Mouse (Mus musculus) kidney, adult 2 months (tissue): ENCODE measurements around the gene Brap. TPM values are rescaled to one million over a fixed set of nuclear protein-coding genes. Genes with fewer than 3 reads are reported as not detected.
A peak's percentile ranks its signal among the peaks of the same experiment; 100 is the strongest.
"Not testable (repeated sequence)": the region's sequence is repeated elsewhere in the genome, so short reads cannot be mapped to it uniquely, and the experiment has no call there.

Experiments used
- DNase-seq: peaks from one replicate; pipeline ENCODE4 v3.0.0; 2021
- H3K27ac ChIP-seq: fragments of 200-500 bp; 2 replicates; pipeline ENCODE4 v1.5.1; 2012; ENCODE audit warnings: low read depth, low read length, control low read depth, inconsistent platforms; ENCODE audit not compliant: insufficient read depth
- H3K27me3 ChIP-seq: fragments of 200-500 bp; replicated peaks from 2 replicates; pipeline ENCODE4 v1.6.1; 2012; ENCODE audit warnings: mild to moderate bottlenecking, moderate library complexity, low read length, inconsistent platforms; ENCODE audit not compliant: control insufficient read depth, insufficient read depth
- H3K36me3 ChIP-seq: fragments of 200-500 bp; 2 replicates; pipeline ENCODE4 v1.6.1; 2012; ENCODE audit warnings: mild to moderate bottlenecking, moderate library complexity, low read length, inconsistent platforms; ENCODE audit not compliant: control insufficient read depth, insufficient read depth
- H3K4me1 ChIP-seq: fragments of 200-500 bp; 2 replicates; pipeline ENCODE4 v1.6.1; 2011; ENCODE audit warnings: low read length; ENCODE audit not compliant: control insufficient read depth, insufficient read depth
- H3K4me3 ChIP-seq: fragments of 200-500 bp; 2 replicates; pipeline ENCODE4 v1.5.1; 2011; ENCODE audit warnings: mild to moderate bottlenecking, low read depth, low read length, control low read depth; ENCODE audit not compliant: insufficient read depth
- CTCF ChIP-seq: fragments of 200-500 bp; conservative IDR thresholded peaks from 2 replicates; pipeline ENCODE4 v1.5.1; 2011; ENCODE audit warnings: low read depth, mild to moderate bottlenecking, control low read depth, low read length, moderate library complexity, mixed read lengths; ENCODE audit not compliant: insufficient read depth, insufficient read length
- POLR2A ChIP-seq: fragments of 200-500 bp; IDR thresholded peaks from one replicate; pipeline ENCODE4 v1.6.1; 2011; ENCODE audit warnings: low read depth, low read length, control low read depth
- WGBS: fragments of 180-500 bp; shearing (Covaris S2); methylation state at CpG from one replicate; pipeline ENCODE4 v1.1.7; 2018; 5-methylcytosine and 5-hydroxymethylcytosine counted together
- polyA plus RNA-seq: library from polyadenylated mRNA; depleted of rRNA; stranded (reverse); fragments of >200 nt; gene quantifications from 2 replicates; pipeline ENCODE4 v1.2.3, GENCODE M21; 2012

Gene Brap
- polyA plus RNA-seq, 1 experiment: 50.1 TPM

DNA sequence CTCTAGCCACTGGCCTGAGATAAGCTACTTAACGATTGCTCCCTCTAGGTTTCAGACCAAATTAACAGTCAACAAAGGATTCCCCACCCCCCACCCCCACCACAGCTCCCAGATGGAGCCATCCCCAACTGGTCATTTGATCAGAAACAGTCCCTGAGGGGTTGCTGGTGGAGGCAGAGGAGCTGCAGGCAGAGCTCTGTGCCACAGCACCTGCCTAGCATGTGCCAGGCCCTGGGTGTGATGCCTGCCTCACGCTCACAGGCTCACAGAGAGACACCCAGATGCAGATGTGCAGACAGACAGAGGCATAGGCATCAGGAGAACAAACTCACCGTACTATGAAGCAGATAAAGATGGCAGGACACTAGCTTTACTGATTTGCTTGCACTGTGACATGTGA, 27.6 kb upstream of the Brap start:
- 59% methylated on average over 3 of the region's 3 CpGs for WGBS
- TF ChIP-seq CTCF: no peak
- TF ChIP-seq POLR2A: no peak
- DNase-seq: no peak

DNA sequence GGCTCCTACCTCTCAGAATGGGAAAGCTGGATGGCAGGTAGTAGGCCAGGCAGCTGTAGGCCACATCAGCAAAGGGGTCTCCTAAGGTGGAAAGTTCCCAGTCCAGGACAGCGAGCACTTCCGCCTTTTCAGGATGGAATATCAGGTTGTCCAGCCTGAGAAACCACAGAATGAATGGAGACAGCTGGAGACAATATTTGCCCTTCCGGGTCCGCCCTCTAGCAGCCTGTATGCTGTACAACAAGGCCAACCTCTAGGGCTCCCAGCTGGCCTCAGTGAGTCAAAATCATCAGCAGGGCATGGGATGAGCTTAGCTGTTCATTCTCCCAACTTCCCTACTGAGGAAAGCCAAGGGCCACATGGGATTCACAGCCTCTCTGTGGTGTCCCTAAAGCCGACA, 25.7 kb upstream of the Brap start:
- 88% methylated on average over 5 of the region's 5 CpGs for WGBS
- no peaks in the 10 kb centered on the region for H3K36me3 ChIP-seq
- H3K27me3 ChIP-seq: no peaks in the 10 kb centered on the region
- H3K4me3 ChIP-seq: no peak overlapping the region
- H3K4me1 ChIP-seq: no peaks in the 10 kb centered on the region
- no peak for DNase-seq
- no peak overlapping the region for H3K27ac ChIP-seq
- TF ChIP-seq CTCF (no peak), POLR2A (no peak)

More for the DNA sequence above, 27.6 kb upstream of the Brap start:
- Histone ChIP-seq H3K4me3 (no peak overlapping the region), H3K27ac (no peak overlapping the region), H3K4me1 (no peaks in the 10 kb centered on the region), H3K36me3 (no peaks in the 10 kb centered on the region), H3K27me3 (no peaks in the 10 kb centered on the region)

- WGBS: 86% methylated on average over 6 of the region's 6 CpGs
- Histone ChIP-seq H3K27me3 (no peaks in the 10 kb centered on the region), H3K4me3 (no peak overlapping the region), H3K4me1 (no peaks in the 10 kb centered on the region), H3K27ac (no peak overlapping the region), H3K36me3 (no peaks in the 10 kb centered on the region)
- no peak for DNase-seq
- TF ChIP-seq POLR2A (no peak), CTCF (no peak)
Observed at GRCm38 (mm10) chr5:121637296-121637695, 23.1 kb upstream of the Brap start.

DNA sequence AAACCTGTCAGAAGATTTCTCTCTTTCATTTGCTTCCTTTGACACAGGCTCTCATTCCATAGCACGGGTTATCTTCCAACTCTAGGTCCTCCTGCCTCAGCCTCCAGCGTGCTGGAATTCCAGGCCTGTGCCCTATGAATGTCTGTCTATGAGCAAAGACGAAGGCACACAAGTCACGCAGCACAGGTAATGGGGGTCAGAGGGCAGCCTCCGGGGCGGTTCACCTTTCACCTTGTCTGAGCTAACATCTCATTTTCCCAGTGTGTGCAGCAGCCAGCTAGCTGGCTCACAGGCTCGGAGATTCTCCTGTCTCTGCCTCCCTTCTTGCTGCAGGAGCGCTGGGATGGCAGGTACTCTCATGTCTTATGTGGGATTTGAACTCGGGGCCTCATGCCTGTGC, 20.8 kb upstream of the Brap start:
- Histone ChIP-seq H3K4me1 (no peaks in the 10 kb centered on the region), H3K36me3 (no peaks in the 10 kb centered on the region), H3K27ac (no peak overlapping the region), H3K27me3 (no peaks in the 10 kb centered on the region), H3K4me3 (no peak overlapping the region)
- WGBS: 90% methylated on average over 9 of the region's 9 CpGs
- no peak for DNase-seq
- TF ChIP-seq POLR2A (no peak), CTCF (no peak)

DNA sequence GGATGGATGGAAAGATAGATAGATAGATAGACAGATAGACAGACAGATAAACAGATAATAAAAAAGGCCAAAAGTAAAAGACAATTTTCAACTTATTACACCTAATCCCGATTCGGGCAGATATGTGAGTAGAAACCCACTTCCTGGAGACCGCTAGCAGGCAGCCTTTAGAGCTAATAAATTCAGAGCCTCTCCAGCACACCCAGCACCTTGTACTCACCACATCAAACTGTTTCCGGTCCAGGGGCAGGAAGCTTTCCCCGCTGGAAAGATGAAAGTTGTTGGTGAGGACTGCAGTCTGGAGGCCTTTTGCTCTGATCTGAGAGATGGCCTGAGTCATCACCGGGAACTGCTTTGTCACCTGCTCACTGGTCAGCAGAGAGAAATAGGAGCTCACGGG, 11.2 kb upstream of the Brap start:
- Histone ChIP-seq H3K4me3 (no peak overlapping the region), H3K27ac (no peak overlapping the region), H3K36me3 (no peaks in the 10 kb centered on the region; the same call in 1 of the 2 replicates), H3K27me3 (no peaks in the 10 kb centered on the region), H3K4me1 (no peaks in the 10 kb centered on the region)
- WGBS: 58% methylated on average over 7 of the region's 7 CpGs
- TF ChIP-seq CTCF: no peak
- no peak for TF ChIP-seq POLR2A
- DNase-seq: no peak

DNA sequence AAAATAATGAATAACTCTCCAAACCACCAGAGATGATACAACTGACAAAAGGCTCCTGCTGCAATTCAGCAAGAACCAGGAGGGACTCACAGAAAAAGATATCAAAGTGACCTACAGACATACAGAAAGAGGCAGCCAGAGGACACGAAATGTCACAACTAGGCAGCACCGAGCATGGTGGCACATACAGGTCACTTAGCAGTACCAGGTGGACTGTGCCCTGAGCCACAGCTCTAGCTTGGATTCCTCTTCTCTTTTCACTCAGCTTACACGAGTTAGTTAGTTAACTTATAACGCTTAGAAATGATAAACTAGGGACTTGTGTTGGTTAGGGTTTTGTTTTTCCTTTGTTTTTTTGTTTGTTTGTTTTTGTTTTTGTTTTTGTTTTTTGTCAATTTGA, 5.8 kb upstream of the Brap start:
- 55% methylated on average over 4 of the region's 4 CpGs for WGBS
- TF ChIP-seq CTCF (no peak), POLR2A (no peak)
- H3K4me1 ChIP-seq: peaks cover 4% of the 10 kb centered on the region; the same call in 1 of the 2 replicates
- no peaks in the 10 kb centered on the region for H3K27me3 ChIP-seq
- H3K36me3 ChIP-seq: no peaks in the 10 kb centered on the region
- peak; percentile 67 for DNase-seq
- H3K4me3 ChIP-seq: no peak overlapping the region
- peak overlapping the region; percentile 81 for H3K27ac ChIP-seq

DNA sequence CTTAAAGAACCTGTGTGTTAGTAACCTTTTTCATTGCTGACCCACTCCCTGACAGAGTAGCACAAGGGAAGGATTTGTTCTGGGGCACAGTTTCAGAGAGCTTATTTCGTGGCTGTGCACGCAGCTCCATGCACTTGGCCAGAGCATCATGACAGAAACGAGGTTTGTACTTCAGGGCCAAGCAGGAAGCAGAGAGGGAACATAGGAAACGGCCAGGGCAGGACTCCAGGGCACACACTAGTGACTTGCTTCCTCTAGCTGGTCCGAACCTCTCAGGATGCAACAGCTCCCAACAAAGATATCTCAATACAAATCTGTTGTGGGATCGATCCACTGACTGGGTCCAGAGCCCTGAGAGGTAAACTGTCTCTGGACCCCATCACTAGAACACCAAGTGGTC, 3.5 kb upstream of the Brap start:
- H3K27ac ChIP-seq: peak overlapping the region; percentile 28; the same call in 1 of the 2 replicates
- WGBS: 51% methylated on average over 6 of the region's 6 CpGs
- not testable (repeated sequence) for H3K4me1 ChIP-seq, H3K27me3 ChIP-seq, H3K36me3 ChIP-seq, H3K4me3 ChIP-seq
- DNase-seq: peak; percentile 61

DNA sequence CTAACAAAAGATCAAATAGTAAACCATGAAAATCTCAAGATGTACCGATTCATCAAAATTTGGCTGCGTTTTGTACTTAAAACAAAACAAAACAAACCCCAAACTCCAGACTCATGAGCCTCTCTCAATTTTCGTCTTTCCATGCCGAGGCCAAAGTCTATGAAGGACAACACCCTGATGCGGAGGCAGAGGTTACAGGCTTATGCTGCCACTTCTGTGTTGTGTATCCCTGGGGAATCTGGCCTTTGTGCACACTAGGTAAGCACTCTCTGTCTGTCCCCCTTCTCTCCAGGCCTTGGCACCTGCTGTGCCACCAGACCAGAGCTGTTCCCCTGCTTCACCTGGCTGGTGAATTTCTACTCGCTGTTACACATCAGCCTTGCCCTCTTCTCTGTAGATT, 2.7 kb upstream of the Brap start:
- H3K27ac ChIP-seq, H3K4me3 ChIP-seq, H3K4me1 ChIP-seq, H3K36me3 ChIP-seq, H3K27me3 ChIP-seq: not testable (repeated sequence)
- WGBS: 65% methylated on average over 6 of the region's 6 CpGs
- peak; percentile 60 for DNase-seq
